Mouse (Mus musculus): ENCODE measurements around the gene Klhl2.

Klhl2 gene

DNA sequence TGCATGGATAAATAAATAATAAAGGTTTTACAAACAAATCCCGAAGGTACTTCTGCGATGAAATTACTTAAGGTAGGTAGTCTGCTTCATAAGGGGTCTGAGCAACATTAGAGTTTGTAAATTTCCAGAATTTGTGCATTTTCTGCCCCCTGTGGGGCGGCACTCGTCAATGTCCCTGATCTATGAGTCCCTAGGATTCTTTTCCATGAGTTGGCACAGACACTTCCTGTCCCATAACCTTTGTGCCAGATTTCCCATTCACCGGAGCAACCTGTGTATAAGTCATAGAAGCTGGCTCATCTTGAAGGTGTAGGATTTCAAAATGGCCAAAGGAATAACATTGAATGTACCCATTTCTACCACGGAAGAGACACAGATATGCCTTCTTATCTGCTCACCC is 159.5 kb downstream of the Klhl2 start:
- no peak for DNase-seq
